ENCODE assay signal across 8 mouse cellular contexts in the genomic region with DNA sequence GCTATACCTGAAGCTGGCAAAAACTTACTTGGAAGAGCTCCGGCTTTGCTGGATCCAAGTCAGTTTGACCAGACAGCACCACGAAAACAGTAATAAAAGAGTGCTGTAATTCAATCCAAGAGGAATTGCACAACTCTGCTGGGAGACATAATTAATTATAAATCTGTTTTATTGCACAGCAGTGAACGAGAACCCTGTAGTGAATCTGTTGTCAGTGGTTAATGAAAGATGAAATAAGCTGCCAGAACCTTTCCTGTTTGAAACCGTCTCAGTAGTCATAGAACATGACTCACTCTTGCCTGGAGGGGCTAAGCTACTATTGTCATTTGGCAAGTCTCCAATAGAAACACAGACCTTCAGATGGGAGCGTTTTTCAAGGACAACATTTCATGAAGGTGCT. TPM values are rescaled to one million over a fixed set of nuclear protein-coding genes. Genes with fewer than 3 reads are reported as not detected.
A peak's percentile ranks its signal among the peaks of the same experiment; 100 is the strongest.
DNase-seq lines count a peak whose midpoint lies in the region; ATAC-seq and TF ChIP-seq lines count a peak whose summit lies in the region.

No protein-coding gene starts in this region.

- no peak for ATAC-seq in forebrain, embryonic 14.5 days
- ATAC-seq in limb, embryonic 12.5 days (ENCODE audit: insufficient number of reproducible peaks, insufficient read depth, low FRiP score, low TSS enrichment, low read depth), result no peak
- no peak for ATAC-seq in stomach, embryonic 14.5 days (ENCODE audit: insufficient number of reproducible peaks, insufficient read depth, low FRiP score, low read depth)

- DNase-seq in heart, adult 8-10 months (ENCODE audit: low spot score), result peak; percentile 16
- DNase-seq in heart, postnatal 36 days, result no peak
- peak; percentile 85 for DNase-seq in MEL (ENCODE audit: low read depth, low spot score)
- DNase-seq in forebrain, embryonic 14.5 days (ENCODE audit: low spot score), result peak; percentile 10
- no peak for DNase-seq in testis, postnatal 10 days (ENCODE audit: low spot score)
- DNase-seq in frontal cortex, postnatal 10 days (ENCODE audit: low spot score in 2 of 2), result no peak

- H3K9ac ChIP-seq in MEL (ENCODE audit: control insufficient read depth, low read depth, low read length, poor library complexity, severe bottlenecking), result peak overlapping the region; percentile 75
- H3K9ac ChIP-seq in forebrain, embryonic 14.5 days (ENCODE audit: low read length), result peak overlapping the region; percentile 88
- H3K9ac ChIP-seq in limb, embryonic 12.5 days (replicated peaks), result peak overlapping the region; percentile 75
- peak overlapping the region; percentile 63; the same call in 1 of the 2 replicates for H3K9ac ChIP-seq in stomach, embryonic 14.5 days (replicated peaks; ENCODE audit: low read depth, low read length)

- peaks cover 2 to 8% of the 10 kb centered on the region in 2 experiments; a peak in 3 of 4 replicates for H3K4me1 ChIP-seq in MEL (ENCODE audit: control insufficient read depth in 1 of 2, insufficient read depth in 2 of 2, low read length in 2 of 2)
- peaks cover 6% of the 10 kb centered on the region; the same call in 1 of the 2 replicates for H3K4me1 ChIP-seq in forebrain, embryonic 14.5 days (ENCODE audit: control insufficient read depth, insufficient read depth, low read length)
- peaks cover 14% of the 10 kb centered on the region for H3K4me1 ChIP-seq in limb, embryonic 12.5 days (replicated peaks)
- H3K4me1 ChIP-seq in stomach, embryonic 14.5 days (ENCODE audit: control insufficient read depth, insufficient read depth, low read length), result 0 out of 2 replicates have a peak, but pooled peaks cover 4% of the 10 kb centered on the region

- H3K27ac ChIP-seq in MEL (ENCODE audit: control insufficient read depth, low read depth, low read length), result peak overlapping the region; percentile 85
- H3K27ac ChIP-seq in forebrain, embryonic 14.5 days (ENCODE audit: low read depth, low read length), result no peak overlapping the region
- H3K27ac ChIP-seq in limb, embryonic 12.5 days, result no peak overlapping the region; the same call in 1 of the 2 replicates
- H3K27ac ChIP-seq in stomach, embryonic 14.5 days (ENCODE audit: low read length), result peak overlapping the region; percentile 86; the same call in 1 of the 2 replicates

- intact Hi-C loops in heart, postnatal 36 days (cut with DNase I), result no loop called here

- TF ChIP-seq CTCF in MEL (IDR thresholded peaks at IDR 0.05 in 2 of 3, conservative IDR thresholded peaks at IDR 0.05 in 1 of 3; ENCODE audit: control insufficient read depth in 1 of 3, insufficient read depth in 1 of 3, low read depth in 2 of 3, low read length in 3 of 3, poor library complexity in 1 of 3, severe bottlenecking in 1 of 3), result no peak

- H3K27me3 ChIP-seq in MEL (ENCODE audit: control insufficient read depth in 1 of 2, insufficient read depth in 2 of 2, low read length in 2 of 2), result no peaks in the 10 kb centered on the region
- H3K27me3 ChIP-seq in forebrain, embryonic 14.5 days (replicated peaks; ENCODE audit: control insufficient read depth, insufficient read depth, low read length), result no peaks in the 10 kb centered on the region
- H3K27me3 ChIP-seq in limb, embryonic 12.5 days, result no peaks in the 10 kb centered on the region
- no peaks in the 10 kb centered on the region for H3K27me3 ChIP-seq in stomach, embryonic 14.5 days (ENCODE audit: control insufficient read depth, insufficient read depth, low read length)

- no peaks in the 10 kb centered on the region for H3K9me3 ChIP-seq in MEL (replicated peaks; ENCODE audit: insufficient read depth, low read length)
- no peaks in the 10 kb centered on the region for H3K9me3 ChIP-seq in forebrain, embryonic 14.5 days (replicated peaks; ENCODE audit: control insufficient read depth, low read length)
- no peaks in the 10 kb centered on the region for H3K9me3 ChIP-seq in limb, embryonic 12.5 days
- no peaks in the 10 kb centered on the region for H3K9me3 ChIP-seq in stomach, embryonic 14.5 days (ENCODE audit: control insufficient read depth, low read depth, low read length)

- no peak for TF ChIP-seq RAD21 in MEL (IDR thresholded peaks at IDR 0.05; ENCODE audit: low read depth, low read length)

- H3K36me3 ChIP-seq in MEL (ENCODE audit: control insufficient read depth in 1 of 2, insufficient read depth in 2 of 2, low read length in 2 of 2), result peaks cover 4 to 15% of the 10 kb centered on the region in 2 experiments; a peak in 3 of 4 replicates
- no peaks in the 10 kb centered on the region for H3K36me3 ChIP-seq in forebrain, embryonic 14.5 days (ENCODE audit: control insufficient read depth, insufficient read depth, low read length)
- H3K36me3 ChIP-seq in limb, embryonic 12.5 days, result no peaks in the 10 kb centered on the region
- H3K36me3 ChIP-seq in stomach, embryonic 14.5 days (ENCODE audit: control insufficient read depth, insufficient read depth, low read length), result no peaks in the 10 kb centered on the region

- WGBS in forebrain, embryonic 14.5 days, result 42% methylated on average over 5 of the region's 5 CpGs
- WGBS in limb, embryonic 12.5 days, result 34% methylated on average over 5 of the region's 5 CpGs
- WGBS in stomach, embryonic 14.5 days, result 31% methylated on average over 5 of the region's 5 CpGs

- TF ChIP-seq POLR2A in MEL (IDR thresholded peaks at IDR 0.05; ENCODE audit: control insufficient read depth in 1 of 2, insufficient read depth in 1 of 2, low read depth in 1 of 2, low read length in 2 of 2, poor library complexity in 1 of 2), result no peak

- peaks cover 25% of the 10 kb centered on the region for H3K79me2 ChIP-seq in MEL (ENCODE audit: control insufficient read depth, insufficient read depth, low read length, poor library complexity)

- peak overlapping the region; percentile 70 to 94 for H3K4me3 ChIP-seq in MEL (ENCODE audit: control insufficient read depth in 1 of 2, insufficient read depth in 1 of 2, low read depth in 2 of 2, low read length in 2 of 2)
- H3K4me3 ChIP-seq in forebrain, embryonic 14.5 days (ENCODE audit: low read depth, low read length), result peak overlapping the region; percentile 64
- H3K4me3 ChIP-seq in limb, embryonic 12.5 days (replicated peaks), result peak overlapping the region; percentile 65
- H3K4me3 ChIP-seq in stomach, embryonic 14.5 days (ENCODE audit: low read depth, low read length), result peak overlapping the region; percentile 48

- peak in 1 of 2 experiments; percentile 27; a peak in 1 of 4 replicates for TF ChIP-seq EP300 in MEL (IDR thresholded peaks at IDR 0.05; ENCODE audit: low read depth in 1 of 2, low read length in 2 of 2)

- peak overlapping the region; percentile 79 for H3K4me2 ChIP-seq in forebrain, embryonic 14.5 days (ENCODE audit: low read length)
- peak overlapping the region; percentile 91 for H3K4me2 ChIP-seq in limb, embryonic 12.5 days
- H3K4me2 ChIP-seq in stomach, embryonic 14.5 days (replicated peaks; ENCODE audit: low read depth, low read length), result peak overlapping the region; percentile 76

TF ChIP-seq in MEL, 35 proteins besides CTCF, POLR2A, EP300 and RAD21:
- TF ChIP-seq SIN3A (IDR thresholded peaks at IDR 0.05; ENCODE audit: low read length), result 0 out of 2 replicates have a peak, but pooled peaks have one; percentile 32
- peak; percentile 81; the same call in 1 of the 2 replicates for TF ChIP-seq JUND (IDR thresholded peaks at IDR 0.05; ENCODE audit: low read depth, low read length)
- TF ChIP-seq KAT2A (conservative IDR thresholded peaks at IDR 0.05; ENCODE audit: low read depth, low read length), result no peak
- peak; percentile 69; the same call in 1 of the 2 replicates for TF ChIP-seq ETS1 (IDR thresholded peaks at IDR 0.05; ENCODE audit: low read depth, low read length)

RNA-seq across cellular contexts. Expression of a gene that starts 0.7 kb away (rescaled TPM):
- 10 to 100 TPM; 22.2 to 26.1 (median 23.6) TPM for total RNA-seq in heart, adult 8-10 months (2022)
- total RNA-seq in heart, postnatal 36 days (2021), result 10 to 100 TPM; 19.1 to 23.5 TPM
- total RNA-seq in MEL (2012; rRNA removed), result 35.3 and 36.8 TPM in 2 replicates
- polyA plus RNA-seq in MEL (2012; ENCODE audit: insufficient read depth in 1 of 2, insufficient read length in 2 of 2, low read depth in 1 of 2, low replicate concordance in 2 of 2, missing spikeins in 1 of 2), result 10 to 100 TPM in 1 of 2 experiments, not detected in 1; 56.9 TPM
- 97.3 and 107 TPM in 2 replicates for polyA plus RNA-seq in forebrain, embryonic 14.5 days (2014; fragmentation: Nextera tagmentation; extraction: Ambion mirVana)
- polyA plus RNA-seq in limb, embryonic 12.5 days (2016; fragmentation: Nextera tagmentation; extraction: Ambion mirVana), result 58.3 and 61.8 TPM in 2 replicates
- 70.4 and 74.4 TPM in 2 replicates for polyA plus RNA-seq in stomach, embryonic 14.5 days (2014; fragmentation: Nextera tagmentation; extraction: Ambion mirVana)

RNA-seq across cellular contexts. Expression of a gene that starts 22.8 kb away (rescaled TPM):
- 10 to 100 TPM; 18.9 to 20.5 (median 19.1) TPM for total RNA-seq in heart, adult 8-10 months (2022)
- 10 to 100 TPM; 22.0 to 23.5 TPM for total RNA-seq in heart, postnatal 36 days (2021)
- total RNA-seq in MEL (2012; rRNA removed), result 8.0 and 8.5 TPM in 2 replicates
- polyA plus RNA-seq in MEL (2012; ENCODE audit: insufficient read depth in 1 of 2, insufficient read length in 2 of 2, low read depth in 1 of 2, low replicate concordance in 2 of 2, missing spikeins in 1 of 2), result 10 to 100 TPM; 13.0 to 24.8 TPM
- polyA plus RNA-seq in forebrain, embryonic 14.5 days (2014; fragmentation: Nextera tagmentation; extraction: Ambion mirVana), result 57.3 and 75.4 TPM in 2 replicates
- polyA plus RNA-seq in limb, embryonic 12.5 days (2016; fragmentation: Nextera tagmentation; extraction: Ambion mirVana), result 96.8 and 97.5 TPM in 2 replicates
- polyA plus RNA-seq in stomach, embryonic 14.5 days (2014; fragmentation: Nextera tagmentation; extraction: Ambion mirVana), result 77.6 and 79.2 TPM in 2 replicates

RNA-seq across cellular contexts. Expression of a gene that starts 23.1 kb away (rescaled TPM):
- total RNA-seq in heart, adult 8-10 months (2022), result 10 to 100 TPM; 21.5 to 24.5 (median 23.2) TPM
- 10 to 100 TPM; 20.4 to 26.1 TPM for total RNA-seq in heart, postnatal 36 days (2021)
- total RNA-seq in MEL (2012; rRNA removed), result 23.3 and 25.1 TPM in 2 replicates
- polyA plus RNA-seq in MEL (2012; ENCODE audit: insufficient read depth in 1 of 2, insufficient read length in 2 of 2, low read depth in 1 of 2, low replicate concordance in 2 of 2, missing spikeins in 1 of 2), result 10 to 100 TPM in 1 of 2 experiments, not detected in 1; 31.3 TPM
- polyA plus RNA-seq in forebrain, embryonic 14.5 days (2014; fragmentation: Nextera tagmentation; extraction: Ambion mirVana), result 81.5 and 87.3 TPM in 2 replicates
- polyA plus RNA-seq in limb, embryonic 12.5 days (2016; fragmentation: Nextera tagmentation; extraction: Ambion mirVana), result 60.0 and 60.5 TPM in 2 replicates
- polyA plus RNA-seq in stomach, embryonic 14.5 days (2014; fragmentation: Nextera tagmentation; extraction: Ambion mirVana), result 56.3 and 61.4 TPM in 2 replicates

Comparison
In these comparisons a context has a peak if more than half of its experiments do, and no peak if none do; other contexts are left out.
1. DNase-seq: peak in heart, adult 8-10 months (single experiment), MEL (single experiment) and forebrain, embryonic 14.5 days (single experiment); none in heart, postnatal 36 days (0 of 2), testis, postnatal 10 days (single experiment) and frontal cortex, postnatal 10 days (0 of 2).
2. H3K27ac ChIP-seq: peak in MEL (single experiment) and stomach, embryonic 14.5 days (single experiment); none in forebrain, embryonic 14.5 days (single experiment) and limb, embryonic 12.5 days (single experiment).
3. Peak in every context shown above with its lines, with median percentiles within 50 percentile points of each other: H3K4me3 ChIP-seq, H3K9ac ChIP-seq and H3K4me2 ChIP-seq.